Mouse (Mus musculus) urinary bladder, postnatal 25 days (tissue): ENCODE data around the gene Bcl6b.

Experiments used
- DNase-seq: peaks from one replicate; pipeline ENCODE4 v3.0.0; 2022; ENCODE audit warnings: low spot score

The Bcl6b gene

DNA sequence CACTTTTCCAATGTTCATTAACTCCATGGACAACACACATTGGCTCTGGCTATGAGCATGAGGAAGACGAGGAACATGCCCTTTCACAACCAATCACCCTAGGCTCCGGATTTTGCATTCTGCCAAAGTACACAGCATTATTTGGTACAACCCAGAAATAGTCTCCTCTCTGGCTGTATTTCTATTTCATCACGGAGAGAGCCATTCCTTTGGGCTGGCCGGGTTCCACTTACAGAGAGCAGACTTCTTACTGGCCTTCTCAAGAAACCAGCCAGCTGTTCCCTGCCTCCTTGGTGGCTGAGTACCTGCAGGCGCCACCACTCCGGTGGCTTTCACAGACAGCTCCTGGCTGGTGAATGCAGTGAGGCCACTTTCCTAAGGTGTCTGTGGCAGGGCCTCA lies 17.2 kb downstream of the Bcl6b start, which contains the start of gene Slc16a11:
Slc16a11 (plus strand) TSS at position 330 of the 400 bp plus-strand sequence.
- no peak for DNase-seq

DNA sequence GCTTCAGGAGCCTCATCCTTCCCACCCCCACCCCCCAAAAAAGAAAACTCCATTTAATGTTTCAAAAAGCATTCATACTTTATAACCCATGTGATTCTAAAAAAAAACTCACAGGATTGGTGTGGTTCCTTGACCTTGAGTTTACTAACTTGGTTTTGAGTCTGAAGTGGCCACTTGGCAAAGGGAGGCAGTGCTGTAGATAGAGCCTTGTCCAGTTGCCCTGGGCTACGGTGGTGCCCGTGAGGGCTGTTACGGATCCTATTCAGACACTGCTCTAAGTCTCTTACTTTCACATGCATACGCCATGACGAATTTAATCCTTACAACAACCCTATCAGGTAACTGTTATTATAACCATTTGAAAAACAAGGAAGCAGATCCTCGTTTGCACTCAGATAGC lies 17.6 kb downstream of the Bcl6b start:
- no peak for DNase-seq

DNA sequence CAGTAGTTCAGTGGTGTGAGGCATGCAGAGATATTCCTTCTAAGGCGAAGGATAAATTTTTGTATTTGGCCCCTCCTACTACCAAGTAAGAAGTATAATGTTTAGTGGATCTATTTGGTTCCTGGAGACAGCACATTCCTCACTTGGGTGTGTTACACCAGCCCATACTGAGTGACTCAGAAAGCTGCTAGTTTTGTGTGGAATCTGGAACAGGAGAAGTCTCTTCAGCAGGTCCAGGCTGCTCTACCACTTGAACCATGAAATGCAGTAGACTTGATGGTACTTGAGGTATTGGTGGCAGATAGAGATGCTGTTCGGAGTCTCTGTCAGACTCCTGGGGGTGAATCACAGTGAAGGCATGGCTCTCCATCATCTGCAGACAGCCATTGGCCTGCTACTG lies 18.9 kb downstream of the Bcl6b start:
- DNase-seq = no peak

DNA sequence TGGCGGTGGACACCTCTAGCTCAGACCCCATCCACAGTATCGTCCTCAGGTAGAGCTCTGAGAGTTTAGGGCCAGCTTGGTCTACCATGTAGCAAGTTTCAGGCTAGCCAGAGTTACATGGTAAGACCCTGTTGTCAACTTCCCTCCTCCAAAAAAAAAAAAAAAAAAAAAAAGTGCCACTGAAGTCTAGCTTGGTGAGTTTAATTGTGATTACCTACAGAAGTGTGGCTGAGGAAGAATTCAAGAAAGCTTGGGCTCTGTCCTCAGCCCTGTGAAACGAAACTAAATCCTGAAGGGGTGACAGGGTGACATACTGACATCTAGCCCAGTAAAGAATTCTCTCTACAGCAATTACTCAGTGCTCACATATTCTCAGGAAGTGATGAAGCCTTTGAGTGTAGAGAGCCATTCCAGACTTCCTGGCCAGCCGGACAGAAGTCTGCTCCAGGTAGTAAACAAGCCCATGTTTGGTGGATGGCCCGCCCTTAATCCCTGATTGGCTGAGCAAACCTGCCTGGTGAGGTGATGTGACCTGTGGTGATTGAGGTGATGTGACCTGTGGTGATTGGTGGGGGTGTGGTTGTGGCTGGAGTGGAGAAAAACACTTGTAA lies 20.7 kb downstream of the Bcl6b start:
- DNase-seq = no peak

- no peak for DNase-seq
Measured at GRCm38 (mm10) chr11:70207283-70207682, 22.3 kb downstream of the Bcl6b start.

- no peak for DNase-seq
Measured at GRCm38 (mm10) chr11:70206801-70207200, 22.8 kb downstream of the Bcl6b start.

DNA sequence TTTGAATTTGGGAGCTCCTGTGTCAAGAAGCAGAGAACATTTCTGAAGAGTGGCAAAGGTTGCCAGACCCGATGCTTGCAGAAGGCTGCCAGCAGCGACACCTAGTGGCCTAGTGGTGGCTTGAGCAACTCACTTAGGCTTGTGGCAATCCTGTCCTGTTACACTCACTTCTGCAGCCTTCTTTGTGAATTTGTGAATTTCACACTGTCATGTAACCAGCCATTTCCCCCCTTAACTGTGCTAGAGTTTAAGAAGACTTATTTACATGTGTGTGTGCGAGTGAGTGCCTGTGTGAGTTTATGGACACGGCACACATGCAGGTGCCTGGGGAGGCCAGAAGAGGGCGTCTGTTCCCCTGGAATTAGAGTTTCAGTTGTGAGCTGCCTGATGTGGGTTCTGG lies 27.9 kb downstream of the Bcl6b start:
- peak; percentile 88 for DNase-seq

DNA sequence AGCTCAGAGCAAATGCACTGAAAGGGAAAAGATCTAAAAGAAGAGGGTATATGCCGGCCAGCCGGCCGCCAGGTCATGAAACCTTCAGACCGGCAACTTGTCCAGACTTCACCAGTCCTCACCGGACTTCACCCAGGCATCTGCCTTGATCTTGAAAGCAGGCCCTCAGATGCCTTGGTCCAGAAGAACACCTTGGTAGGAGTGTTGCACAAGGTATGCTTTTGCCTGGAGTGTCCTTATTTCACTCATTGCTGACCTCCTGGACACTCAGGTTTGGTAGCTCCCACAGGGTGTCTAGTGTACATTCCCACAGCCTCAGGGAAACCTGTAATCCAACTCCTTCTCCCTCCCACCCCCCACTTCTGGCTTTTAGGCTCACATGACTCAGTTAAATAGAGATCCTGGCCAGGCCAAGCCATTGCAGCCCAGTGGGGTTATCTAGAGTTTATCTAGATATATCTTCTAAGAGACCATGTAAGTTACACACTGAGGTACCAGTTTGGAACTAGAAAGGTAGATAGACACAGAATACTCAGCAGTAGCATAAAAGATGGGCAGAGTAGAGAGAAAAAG lies 29.5 kb downstream of the Bcl6b start:
- DNase-seq = no peak

- no peak for DNase-seq
Measured at GRCm38 (mm10) chr11:70199107-70199506, 30.5 kb downstream of the Bcl6b start.

- DNase-seq = no peak
Measured at GRCm38 (mm10) chr11:70198332-70198731, 31.3 kb downstream of the Bcl6b start.

DNA sequence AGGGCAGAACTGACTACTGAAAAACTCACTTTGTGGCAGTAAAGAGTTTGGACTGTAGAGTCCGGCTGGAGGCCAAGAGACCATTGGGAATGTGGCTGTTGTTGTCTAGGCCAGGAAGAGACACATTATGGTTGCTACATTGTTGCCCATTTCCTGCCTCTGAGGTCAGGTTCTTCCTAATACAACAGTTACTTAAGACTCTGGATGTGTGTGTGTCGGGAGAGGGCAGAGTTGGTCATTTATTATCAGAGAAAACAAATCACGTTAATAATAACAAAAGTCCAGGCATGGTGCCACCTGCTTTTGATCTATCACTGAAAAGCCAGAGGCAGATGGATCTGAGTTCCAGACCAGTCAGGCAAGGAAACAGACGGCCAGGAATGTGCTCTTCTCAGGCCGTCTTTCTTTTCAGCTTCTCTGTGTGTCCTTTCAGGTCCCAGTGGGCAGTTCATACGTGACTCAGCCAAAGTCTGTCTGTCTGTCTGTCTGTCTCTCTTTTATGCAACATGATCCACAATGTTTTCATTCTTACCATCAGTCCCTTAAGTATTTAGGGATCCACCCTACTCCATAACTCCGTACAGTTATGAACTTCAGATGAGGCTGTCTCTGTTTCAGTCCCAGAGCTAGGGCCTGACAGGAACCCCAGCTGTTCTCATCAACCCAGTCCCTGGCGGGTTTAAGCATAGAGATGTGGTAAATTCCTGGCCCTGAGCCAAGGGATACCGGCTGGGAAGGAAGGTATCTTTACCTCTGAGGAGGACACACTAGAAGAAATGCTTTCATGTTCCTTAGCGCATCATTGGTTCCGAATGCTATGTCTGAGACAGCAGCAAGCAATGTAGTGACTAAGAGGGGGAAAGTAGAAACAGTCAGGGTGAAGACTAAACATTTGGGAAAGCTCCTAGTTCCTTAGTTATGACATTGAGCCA lies 36.0 kb downstream of the Bcl6b start:
- no peak for DNase-seq

- DNase-seq = no peak
Measured at GRCm38 (mm10) chr11:70192157-70192556, 37.4 kb downstream of the Bcl6b start.

DNA sequence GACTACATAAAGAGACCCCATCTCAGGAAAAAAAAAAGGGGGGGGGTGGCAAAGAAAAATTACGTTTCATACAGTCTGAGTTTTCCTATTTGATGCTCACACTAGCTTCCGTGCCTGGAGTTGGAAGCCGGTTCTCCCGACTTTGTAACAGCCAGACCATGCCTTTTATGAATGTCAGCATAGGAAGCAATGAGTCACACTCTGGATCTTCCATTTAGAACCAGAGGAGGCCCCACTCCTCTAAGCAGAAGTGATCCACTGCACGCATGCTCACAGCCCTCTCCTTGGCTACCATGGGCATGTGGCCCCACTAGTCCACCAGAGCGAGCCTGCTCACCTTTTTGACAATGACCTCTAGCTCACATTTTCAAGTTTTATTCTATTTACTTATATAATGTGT lies 38.4 kb downstream of the Bcl6b start:
- no peak for DNase-seq

DNA sequence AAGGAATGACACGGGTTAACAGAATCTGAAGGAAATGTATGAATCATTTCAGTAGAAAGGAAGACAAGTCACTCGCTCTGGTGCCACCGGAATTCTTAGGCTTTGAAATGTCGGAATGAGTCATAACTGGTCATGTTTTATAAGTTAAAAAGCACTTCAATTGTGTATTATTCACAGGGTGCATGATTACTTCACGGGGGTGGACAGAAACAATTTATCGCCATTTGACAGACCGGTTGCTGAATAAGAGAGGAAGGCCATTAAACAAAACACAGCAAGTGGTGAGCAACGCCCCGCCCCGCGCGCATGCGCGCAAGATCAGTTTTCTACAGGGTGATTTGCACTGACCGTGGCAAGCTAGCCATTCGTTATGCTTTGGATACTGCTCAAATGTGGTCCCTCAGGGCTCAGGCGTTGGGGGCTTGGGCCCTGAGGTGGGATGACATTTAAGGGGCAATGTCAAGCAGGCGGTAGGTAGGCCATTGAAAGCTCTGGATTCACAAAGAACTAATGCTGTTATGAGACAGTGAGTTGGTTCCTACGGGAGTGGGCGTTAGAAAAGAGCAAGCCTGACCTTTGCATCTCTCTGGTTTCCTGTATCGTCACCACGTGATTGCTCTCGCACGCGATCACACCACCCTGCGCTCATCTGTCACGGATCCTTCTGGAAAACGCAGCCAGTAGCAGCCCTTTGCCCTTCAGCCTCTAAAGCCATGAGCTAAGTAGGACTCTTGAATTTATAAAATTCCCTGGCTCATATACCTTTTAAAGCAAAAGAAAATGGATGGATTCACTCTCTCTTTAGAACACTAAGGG lies 40.1 kb downstream of the Bcl6b start:
- no peak for DNase-seq

GRCm38 (mm10) chr11:70185120-70185519 lies 44.5 kb downstream of the Bcl6b start:
- DNase-seq = no peak

GRCm38 (mm10) chr11:70180496-70180895 lies 49.1 kb downstream of the Bcl6b start:
- no peak for DNase-seq

DNA sequence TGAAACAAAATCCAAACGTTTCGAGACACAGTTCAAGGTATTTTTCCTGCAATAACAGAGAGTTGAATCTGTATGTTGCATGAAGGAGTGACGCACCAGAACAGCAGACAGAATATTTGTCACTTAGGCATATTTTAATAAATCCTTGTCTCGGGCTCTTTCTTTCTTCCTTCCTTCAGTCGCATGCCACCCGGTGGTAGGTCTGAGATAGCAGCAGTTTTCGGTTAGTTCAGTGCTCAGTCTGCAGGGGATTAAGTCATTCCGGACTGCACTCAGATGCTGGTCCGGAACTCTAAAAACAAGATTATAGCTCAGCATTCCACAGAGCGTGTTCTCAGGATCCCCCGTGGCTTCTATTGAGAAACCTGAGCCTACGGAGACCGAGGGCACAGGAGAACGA lies 50.2 kb downstream of the Bcl6b start:
- DNase-seq = no peak

DNA sequence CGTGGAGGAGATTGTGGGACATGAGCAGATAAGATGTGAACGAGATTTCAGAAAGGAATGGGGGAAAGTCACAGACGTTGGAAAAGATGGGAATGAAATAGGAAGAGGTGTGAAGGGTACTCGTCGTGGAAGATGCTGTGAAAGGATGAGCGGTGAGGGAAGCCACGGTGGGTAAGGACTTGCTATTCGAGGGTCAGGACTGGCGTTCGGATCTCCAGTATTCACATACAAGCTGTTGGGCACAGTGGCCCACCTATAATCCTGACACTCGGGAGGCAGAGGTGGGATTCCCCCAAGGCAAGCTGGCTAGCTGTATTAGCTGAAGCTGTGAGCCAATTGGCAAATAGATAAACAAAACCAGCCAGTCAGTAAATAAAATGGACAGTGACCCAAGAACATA lies 50.8 kb downstream of the Bcl6b start:
- no peak for DNase-seq

GRCm38 (mm10) chr11:70178311-70178710 lies 51.3 kb downstream of the Bcl6b start:
- DNase-seq = no peak

DNA sequence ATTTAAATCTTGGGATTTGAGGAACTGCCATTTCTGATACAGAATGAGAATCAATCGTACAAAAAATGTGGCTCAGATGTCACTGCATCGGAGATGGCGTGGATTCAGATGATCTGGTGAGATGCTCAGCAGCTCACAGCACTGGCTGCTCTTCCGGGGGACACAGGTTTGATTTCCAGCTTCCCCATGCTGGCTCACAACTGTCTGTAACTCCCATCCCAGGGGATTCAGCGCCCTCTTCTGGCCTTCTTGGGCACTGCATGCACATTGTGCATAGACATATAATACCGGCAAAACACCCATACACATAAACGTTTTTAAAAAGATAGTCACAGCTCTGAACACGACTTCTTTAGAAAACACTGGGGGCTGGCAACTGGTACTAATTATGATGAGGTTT lies 52.0 kb downstream of the Bcl6b start:
- no peak for DNase-seq

DNA sequence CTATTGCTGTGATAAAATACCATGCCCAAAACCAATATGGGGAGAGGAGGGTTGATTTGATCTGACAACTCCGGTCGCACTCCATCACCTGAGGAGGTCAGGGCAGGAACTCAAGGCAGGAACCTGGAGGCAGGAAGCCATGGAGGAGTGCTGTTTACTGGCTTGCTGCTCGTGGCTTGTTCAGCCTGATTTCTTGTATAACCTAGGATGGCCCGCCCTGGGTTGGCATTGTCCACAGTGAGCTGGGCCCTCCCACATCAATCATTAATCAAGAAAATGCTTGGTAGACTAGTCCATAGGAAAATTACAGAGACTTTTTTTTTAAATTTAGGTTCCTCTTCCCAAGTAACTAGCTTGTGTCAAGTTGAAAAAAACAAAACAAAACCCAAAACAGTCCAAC lies 55.1 kb downstream of the Bcl6b start:
- no peak for DNase-seq
